Mouse (Mus musculus): ENCODE results near the gene Kif1bp. TPM values are rescaled to one million over a fixed set of nuclear protein-coding genes. Genes with fewer than 3 reads are reported as not detected.

Gene Kif1bp
- polyA plus RNA-seq, 1 experiment from 2014 or later, result 53.9 TPM

Other genes with a start within 250 kb of the Kif1bp start
- 38.2 and 40.4 TPM in 2 replicates for gene Hk1, start 198.5 kb downstream of the Kif1bp start, polyA plus RNA-seq (2016; fragmentation: Nextera tagmentation; extraction: Ambion mirVana)
- gene Hkdc1, start 156.0 kb downstream of the Kif1bp start, polyA plus RNA-seq (2016; fragmentation: Nextera tagmentation; extraction: Ambion mirVana), result 2.0 TPM in 2 replicates
- 0.75 and 0.92 TPM in 2 replicates for gene 4930507D05Rik, start 129.0 kb downstream of the Kif1bp start, polyA plus RNA-seq (2016; fragmentation: Nextera tagmentation; extraction: Ambion mirVana)
- gene Supv3l1, start 128.7 kb downstream of the Kif1bp start, polyA plus RNA-seq (2016; fragmentation: Nextera tagmentation; extraction: Ambion mirVana), result 28.1 and 28.4 TPM in 2 replicates
- 75.8 and 78.1 TPM in 2 replicates for gene Vps26a, start 91.7 kb downstream of the Kif1bp start, polyA plus RNA-seq (2016; fragmentation: Nextera tagmentation; extraction: Ambion mirVana)
- 4.3 and 6.0 TPM in 2 replicates for gene Srgn, start 51.0 kb downstream of the Kif1bp start, polyA plus RNA-seq (2016; fragmentation: Nextera tagmentation; extraction: Ambion mirVana)
- 27.4 and 28.8 TPM in 2 replicates for gene Ddx21, start 23.8 kb upstream of the Kif1bp start, polyA plus RNA-seq (2016; fragmentation: Nextera tagmentation; extraction: Ambion mirVana)
- gene Ddx50, start 72.8 kb upstream of the Kif1bp start, polyA plus RNA-seq (2016; fragmentation: Nextera tagmentation; extraction: Ambion mirVana), result 171 and 176 TPM in 2 replicates
- gene Stox1, start 147.7 kb upstream of the Kif1bp start, polyA plus RNA-seq (2016; fragmentation: Nextera tagmentation; extraction: Ambion mirVana), result 2.4 TPM in 2 replicates
- gene Ccar1, start 213.8 kb upstream of the Kif1bp start, polyA plus RNA-seq (2016; fragmentation: Nextera tagmentation; extraction: Ambion mirVana), result 142 and 146 TPM in 2 replicates